Mouse (Mus musculus) gastrocnemius, postnatal 25 days (tissue): ENCODE results near the gene Snapin. TPM values are rescaled to one million over a fixed set of nuclear protein-coding genes. Genes with fewer than 3 reads are reported as not detected.
A peak's percentile ranks its signal among the peaks of the same experiment; 100 is the strongest.

ENCODE experiments used
- DNase-seq: peaks from one replicate; pipeline ENCODE4 v3.0.0; 2022
- long read RNA-seq, 2 experiments: library from polyadenylated mRNA; stranded (forward); transcript quantifications; one replicate each; pipeline ENCODE4 v2.0.0; 2021
- total RNA-seq, 2 experiments: library from RNA; stranded (reverse); gene quantifications; 1 replicate in 1 of 2; 2 replicates in 1 of 2; pipeline ENCODE4 v1.2.3; 2021

The Snapin gene
- 10 to 100 TPM; 57.4 to 60.0 TPM for total RNA-seq
- long read RNA-seq, experiment 1, transcript Snapin-204 (4 exons, 1,575 nt), result minor isoform, 9 of 169 reads
- long read RNA-seq, experiment 1, transcript Snapin-203 (4 exons, 1,928 nt), result major isoform, 138 of 169 reads
- long read RNA-seq, experiment 1, transcript Snapin-202 (2 exons, 1,843 nt), result minor isoform, 5 of 169 reads
- long read RNA-seq, experiment 1, partial matches to known transcripts, result 0 of 169 reads
- long read RNA-seq, experiment 1, other reads (novel, unspliced or antisense), result 12 of 169 reads
- long read RNA-seq, experiment 2, transcript Snapin-204 (4 exons, 1,575 nt), result minor isoform, 5 of 180 reads
- long read RNA-seq, experiment 2, transcript Snapin-201 (3 exons, 958 nt), result minor isoform, 11 of 180 reads
- long read RNA-seq, experiment 2, transcript Snapin-203 (4 exons, 1,928 nt), result major isoform, 144 of 180 reads
- long read RNA-seq, experiment 2, transcript Snapin-202 (2 exons, 1,843 nt), result minor isoform, 6 of 180 reads
- long read RNA-seq, experiment 2, partial matches to known transcripts, result 0 of 180 reads
- long read RNA-seq, experiment 2, other reads (novel, unspliced or antisense), result 10 of 180 reads

GRCm38 (mm10) chr3:90490696-90491256 lies at the start of gene Snapin:
Gene Snapin (minus strand): TSS chr3:90491033.
- DNase-seq, result peak; percentile 93

GRCm38 (mm10) chr3:90537905-90538296 lies 47.1 kb upstream of the Snapin start:
- DNase-seq, result no peak

GRCm38 (mm10) chr3:90537141-90537904 lies 46.5 kb upstream of the Snapin start, which contains the start of gene S100a16:
Gene S100a16 (plus strand): TSS chr3:90537254.
- DNase-seq, result peak; percentile 90

GRCm38 (mm10) chr3:90535446-90535845 lies 44.6 kb upstream of the Snapin start:
- DNase-seq, result no peak

- DNase-seq, result no peak
Measured at GRCm38 (mm10) chr3:90531713-90532112, 40.9 kb upstream of the Snapin start.

- DNase-seq, result no peak
Measured at GRCm38 (mm10) chr3:90527291-90527873, 36.5 kb upstream of the Snapin start.

- DNase-seq, result no peak
Measured at GRCm38 (mm10) chr3:90526580-90526979, 35.7 kb upstream of the Snapin start, which contains the start of gene S100a14. Gene S100a14 (plus strand): TSS chr3:90526856.

GRCm38 (mm10) chr3:90526076-90526475 lies 35.2 kb upstream of the Snapin start:
- no peak for DNase-seq

- DNase-seq, result peak; percentile 48
Measured at GRCm38 (mm10) chr3:90525421-90525820, 34.6 kb upstream of the Snapin start.

- no peak for DNase-seq
Measured at GRCm38 (mm10) chr3:90517711-90518110, 26.9 kb upstream of the Snapin start.

- DNase-seq, result no peak
Measured at GRCm38 (mm10) chr3:90515789-90516188, 25.0 kb upstream of the Snapin start.

GRCm38 (mm10) chr3:90515242-90515641 lies 24.4 kb upstream of the Snapin start:
- DNase-seq, result peak; percentile 34

GRCm38 (mm10) chr3:90514691-90515090 lies 23.9 kb upstream of the Snapin start:
- peak; percentile 65 for DNase-seq

- peak; percentile 78 for DNase-seq
Measured at GRCm38 (mm10) chr3:90513796-90514590, 23.2 kb upstream of the Snapin start, which contains the start of the genes S100a1 and S100a13. Gene S100a1 (minus strand): TSS chr3:90514392. Gene S100a13 (plus strand): TSS chr3:90514435.

- DNase-seq, result no peak
Measured at GRCm38 (mm10) chr3:90512948-90513642, 22.3 kb upstream of the Snapin start.

GRCm38 (mm10) chr3:90512276-90512675 lies 21.4 kb upstream of the Snapin start:
- DNase-seq, result no peak

- DNase-seq, result no peak
Measured at GRCm38 (mm10) chr3:90509747-90510123, 18.9 kb upstream of the Snapin start.

GRCm38 (mm10) chr3:90508950-90509746 lies 18.3 kb upstream of the Snapin start, which contains the start of gene Chtop:
Gene Chtop (minus strand): TSS chr3:90509498.
- DNase-seq, result peak; percentile 98

GRCm38 (mm10) chr3:90508287-90508949 lies 17.6 kb upstream of the Snapin start:
- DNase-seq, result no peak
